Mouse (Mus musculus): Measurements from ENCODE around the gene Ddi2.

Ddi2 gene

DNA sequence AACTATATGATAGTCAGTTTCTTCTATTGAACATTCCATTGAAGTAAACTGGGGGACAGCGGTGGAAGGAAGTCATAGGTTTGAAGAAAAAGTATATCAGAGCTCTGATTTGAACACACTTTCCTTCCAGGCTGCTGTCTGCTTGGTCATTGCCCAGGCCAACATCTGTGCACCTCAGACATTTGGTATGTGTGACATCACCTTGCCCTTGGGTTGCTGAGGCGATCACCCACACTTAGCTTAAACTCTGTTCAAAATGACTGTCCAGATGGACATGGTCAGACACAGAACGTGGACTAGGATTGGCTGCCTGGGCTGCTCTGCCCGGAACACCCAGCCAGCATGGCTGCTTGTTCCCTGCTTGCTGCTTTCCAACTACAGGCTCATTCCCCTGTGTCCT is 19.2 kb upstream of the Ddi2 start:
- DNase-seq (ENCODE audit: low read depth, low spot score), result no peak

DNA sequence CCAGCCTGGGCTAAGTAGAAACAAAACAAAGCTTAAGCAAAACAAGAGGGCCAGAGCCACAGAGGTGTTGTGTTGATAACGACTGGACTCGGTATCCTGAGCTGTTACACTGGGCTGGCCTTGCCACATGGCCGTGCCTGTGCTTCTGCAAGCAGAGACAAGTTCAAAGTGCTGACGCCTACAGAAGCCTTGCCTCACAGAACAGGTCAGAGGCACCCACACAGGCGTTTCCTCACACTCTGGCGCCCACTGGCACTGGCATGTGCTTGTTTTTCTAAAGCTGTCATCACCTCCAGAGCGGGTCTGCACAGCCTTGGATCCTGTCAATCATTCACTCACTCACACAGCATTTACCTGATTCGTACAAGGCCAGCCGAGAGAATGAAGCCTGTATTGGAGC is 18.6 kb upstream of the Ddi2 start:
- no peak for DNase-seq (ENCODE audit: low read depth, low spot score)

DNA sequence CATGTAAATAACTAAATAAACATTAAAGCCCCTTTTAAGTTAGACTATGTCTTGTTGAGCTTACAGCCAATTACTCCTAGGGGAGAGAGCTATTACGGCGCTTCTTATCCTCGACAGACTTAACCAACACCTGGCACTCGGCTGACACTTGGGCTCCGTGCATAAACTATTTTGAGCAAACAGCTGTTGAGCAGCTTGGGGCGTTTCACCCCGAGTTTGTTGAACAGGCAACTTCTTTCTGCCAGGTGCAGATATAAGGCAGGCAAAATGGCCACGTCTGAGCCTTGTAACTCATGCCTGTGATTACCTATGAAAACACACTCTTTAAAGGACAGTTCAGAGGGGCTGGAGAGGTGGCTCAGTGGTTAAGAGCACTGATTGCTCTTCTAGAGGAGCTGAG is 14.8 kb upstream of the Ddi2 start:
- no peak for DNase-seq (ENCODE audit: low read depth, low spot score)

DNA sequence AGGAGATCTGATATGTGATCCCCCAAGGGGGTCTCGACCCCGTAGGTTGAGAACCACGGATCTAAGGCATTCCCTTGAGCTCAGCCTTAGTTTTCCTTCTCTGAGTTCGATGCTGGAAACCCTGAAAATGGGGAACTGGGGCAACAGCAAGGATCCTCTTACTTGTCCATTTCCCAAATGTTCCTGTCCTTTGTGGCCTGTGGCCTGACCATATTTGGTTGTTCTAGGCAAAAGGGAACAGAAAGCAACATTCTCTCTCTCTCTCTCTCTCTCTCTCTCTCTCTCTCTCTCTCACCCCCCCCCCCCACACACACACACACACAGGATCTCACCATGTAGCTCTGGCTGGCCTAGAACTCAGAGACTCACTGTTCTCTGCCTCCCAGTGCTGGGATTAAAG is 13.6 kb upstream of the Ddi2 start:
- DNase-seq (ENCODE audit: low read depth, low spot score), result no peak

DNA sequence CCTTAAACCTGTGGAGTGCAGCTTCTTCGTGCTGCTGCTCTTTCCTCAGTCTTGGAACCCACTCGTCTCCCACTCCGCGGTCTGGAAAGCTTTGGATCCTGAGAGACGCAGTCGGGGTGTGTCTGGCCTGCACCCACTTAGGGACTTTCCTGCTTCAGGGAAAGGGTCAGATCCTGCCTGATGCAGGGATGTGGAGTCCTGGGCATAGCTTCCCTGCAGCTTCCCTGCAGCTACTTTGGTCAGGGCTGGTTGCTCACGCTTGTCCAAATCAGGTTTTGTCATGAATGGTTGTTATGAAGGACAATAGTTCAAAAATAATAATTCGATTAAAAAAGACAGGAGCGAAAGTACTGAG is 12.0 kb upstream of the Ddi2 start:
- no peak for DNase-seq (ENCODE audit: low read depth, low spot score)

DNA sequence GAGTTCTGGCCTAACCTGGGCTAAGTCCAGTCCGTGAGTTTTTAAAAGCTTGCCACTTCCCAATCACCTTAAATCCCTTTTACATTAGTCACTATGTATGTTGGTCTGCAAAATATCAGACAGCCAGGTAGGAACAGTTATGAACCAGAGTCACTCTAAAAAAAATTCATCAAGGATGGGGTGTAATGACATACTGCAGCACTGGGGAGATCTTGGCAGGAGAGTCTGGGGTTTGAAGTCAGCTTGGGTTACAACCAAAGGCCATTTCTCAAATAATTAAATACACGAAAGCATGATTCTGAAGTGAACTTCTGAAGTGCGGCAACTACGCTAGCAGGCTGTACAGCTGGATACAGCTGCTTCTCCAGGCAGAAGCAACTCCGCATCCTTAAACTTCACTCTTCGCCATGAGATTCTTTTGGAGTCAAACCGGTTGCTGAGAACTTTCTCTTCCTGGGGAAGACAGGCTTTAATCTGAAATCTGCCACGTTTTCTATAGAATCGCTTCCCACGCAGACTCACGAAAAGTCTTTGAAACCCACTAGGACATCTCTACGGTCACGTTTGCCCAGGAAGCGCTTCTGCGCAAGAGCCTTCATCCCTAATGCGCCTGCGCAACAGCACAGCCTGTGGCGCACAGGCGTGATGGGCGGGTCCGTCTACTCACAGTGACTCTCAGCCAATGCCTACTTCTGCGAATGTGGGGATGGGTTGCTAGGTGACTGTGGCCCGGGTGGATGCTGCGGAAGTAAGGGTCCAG is 11.4 kb upstream of the Ddi2 start:
- peak; percentile 91 for DNase-seq (ENCODE audit: low read depth, low spot score)

DNA sequence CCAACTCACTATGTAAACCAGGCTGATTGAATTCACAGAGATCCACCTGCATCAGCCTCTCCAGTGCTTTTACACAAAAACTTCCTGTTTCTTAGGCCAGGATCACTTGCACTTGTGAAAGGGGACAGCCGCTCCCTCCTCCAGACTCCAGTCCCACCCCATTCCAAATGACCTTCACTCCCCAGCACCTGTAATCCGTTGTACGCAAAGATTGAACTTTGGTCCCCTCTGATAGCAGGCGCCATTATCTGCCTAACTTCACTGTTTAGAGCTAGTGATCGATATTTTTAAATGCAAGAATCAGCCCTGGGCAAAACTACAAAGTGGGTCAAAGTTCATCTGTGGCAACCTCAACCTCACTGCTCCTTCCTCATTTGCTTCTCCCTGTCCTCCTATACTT is 8.5 kb upstream of the Ddi2 start:
- no peak for DNase-seq (ENCODE audit: low read depth, low spot score)

DNA sequence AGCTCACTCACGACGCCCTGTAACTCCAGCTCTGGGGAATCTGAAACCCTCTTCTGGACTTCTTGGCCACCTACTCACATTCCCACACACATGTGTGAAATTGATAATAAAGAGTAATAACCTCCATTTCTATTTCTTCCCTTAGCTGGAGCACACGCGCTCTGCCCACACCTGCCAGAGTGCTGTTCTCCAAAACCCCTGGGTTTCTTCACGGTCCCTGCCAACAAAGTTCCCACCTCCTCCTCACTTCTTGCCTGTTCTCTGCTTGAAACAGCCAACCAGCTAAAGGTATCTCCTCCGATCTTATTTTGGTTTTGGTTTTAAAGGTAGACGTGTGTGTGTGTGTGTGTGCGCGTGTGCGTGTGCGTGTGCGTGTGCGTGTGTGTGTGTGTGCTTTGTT is 7.2 kb upstream of the Ddi2 start:
- no peak for DNase-seq (ENCODE audit: low read depth, low spot score)

DNA sequence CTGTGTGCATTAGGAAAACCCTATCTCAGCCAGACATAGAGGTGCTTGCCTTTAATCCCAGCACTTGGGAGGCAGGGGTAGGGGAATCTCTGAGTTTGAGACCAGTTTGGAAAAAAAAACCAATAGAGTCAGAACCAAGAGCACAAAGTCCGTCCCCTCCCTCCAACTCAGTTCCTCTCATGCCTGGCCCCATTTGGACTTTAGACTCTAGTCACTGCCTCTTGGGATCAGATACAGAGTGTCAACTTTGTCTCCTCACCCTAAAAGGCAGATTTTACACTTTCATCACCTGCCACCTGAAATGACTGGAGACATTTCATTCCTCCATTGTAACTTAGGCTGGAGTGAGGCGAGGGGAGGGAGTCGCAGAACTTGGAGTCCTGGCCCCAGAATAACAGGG is 6.0 kb upstream of the Ddi2 start:
- no peak for DNase-seq (ENCODE audit: low read depth, low spot score)

DNA sequence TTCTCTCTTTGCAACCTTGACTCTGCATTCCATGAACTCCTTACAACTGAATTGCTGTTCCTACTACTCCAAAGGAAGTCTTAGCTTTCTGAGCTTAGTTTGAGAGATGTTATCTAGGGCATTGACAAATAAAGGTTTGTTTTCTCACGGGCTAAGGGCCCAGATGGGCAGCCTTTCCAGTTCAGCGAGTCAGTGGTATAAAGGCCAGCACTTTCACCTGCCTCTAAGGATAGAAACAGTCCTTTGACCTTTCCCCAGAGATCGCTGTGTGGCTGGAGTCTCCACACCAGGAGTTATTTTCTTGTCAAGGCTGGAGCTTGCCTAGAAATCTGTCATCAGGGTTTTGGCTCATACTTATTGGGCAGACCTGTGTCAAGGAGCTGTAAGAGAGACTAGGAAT is 2.5 kb upstream of the Ddi2 start:
- no peak for DNase-seq (ENCODE audit: low read depth, low spot score)

DNA sequence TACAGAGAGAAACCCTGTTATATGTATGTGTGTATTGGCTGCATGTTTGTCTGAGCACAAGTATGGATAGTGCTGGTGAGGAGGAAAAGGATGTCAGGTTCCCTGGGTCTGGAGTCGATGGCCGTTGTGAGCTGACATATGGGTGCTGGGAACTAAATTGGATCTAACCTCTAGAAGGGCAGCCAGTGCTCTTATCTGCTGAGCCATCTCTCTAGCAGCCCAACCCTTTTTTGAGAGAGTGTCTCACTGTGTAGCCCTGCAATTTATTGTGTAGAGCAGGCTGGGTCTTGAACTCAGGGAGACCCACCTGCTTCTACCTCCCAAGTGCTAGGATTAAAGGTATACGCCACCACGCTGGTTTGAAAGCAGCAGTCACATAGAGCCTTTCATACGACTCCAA is 2.1 kb upstream of the Ddi2 start:
- no peak for DNase-seq (ENCODE audit: low read depth, low spot score)

DNA sequence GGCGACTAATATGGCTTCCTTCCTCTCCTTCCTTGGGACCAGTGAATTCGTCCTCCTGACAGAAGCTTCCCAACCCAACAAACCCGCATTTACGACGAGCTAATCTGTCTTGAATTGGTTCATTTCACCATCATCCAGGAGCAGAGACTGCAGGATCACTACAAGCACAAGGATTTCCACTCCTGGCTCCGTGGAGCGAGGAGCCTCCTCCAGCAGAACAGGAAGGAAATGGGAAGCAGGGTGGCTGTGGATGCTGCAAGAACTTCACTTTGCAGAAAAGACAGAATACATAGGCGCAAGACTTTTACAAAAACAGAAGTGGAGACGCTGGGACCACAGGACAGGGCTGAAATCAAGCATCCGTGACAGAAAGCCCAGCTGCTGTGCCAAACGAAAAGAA is 1.4 kb upstream of the Ddi2 start:
- DNase-seq (ENCODE audit: low read depth, low spot score), result no peak

DNA sequence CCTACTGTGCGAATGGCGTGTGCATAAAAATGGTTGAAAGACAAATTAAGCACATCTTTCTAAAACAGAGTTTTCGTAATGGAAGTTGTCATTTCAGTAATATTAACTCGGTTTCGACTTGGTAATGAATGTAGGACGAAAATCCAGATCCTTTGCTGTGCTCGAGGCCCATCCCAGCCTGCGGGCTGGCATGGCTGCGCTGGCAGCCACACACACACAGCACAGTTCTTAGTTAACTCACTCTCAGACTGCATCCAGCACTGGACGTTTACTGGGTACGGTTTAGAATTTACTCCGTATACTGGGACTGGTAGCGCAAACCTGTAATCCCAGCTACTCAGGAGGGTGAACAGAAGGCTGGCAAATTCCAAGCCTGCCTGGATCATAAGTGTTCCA is 452 bp upstream of the Ddi2 start:
- no peak for DNase-seq (ENCODE audit: low read depth, low spot score)

DNA sequence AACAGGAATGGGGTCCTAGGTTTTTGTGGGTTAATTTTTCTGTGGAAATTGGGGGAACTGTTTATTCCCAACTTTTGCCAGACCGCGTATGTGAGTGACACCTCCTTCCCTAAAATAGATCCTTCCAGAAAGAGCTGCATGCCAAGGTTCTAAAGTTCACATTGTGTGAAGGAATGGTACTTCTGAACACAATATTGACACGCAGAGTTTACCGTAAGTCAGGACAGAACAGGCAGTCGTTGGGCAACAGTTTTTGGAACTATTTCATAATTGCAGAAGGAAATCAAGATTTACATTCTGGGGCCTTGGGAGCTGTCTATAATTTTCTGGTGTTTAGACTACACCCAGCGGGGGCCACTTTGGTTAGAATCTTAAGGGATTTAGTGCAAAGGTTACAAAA is 1.3 kb downstream of the Ddi2 start:
- no peak for DNase-seq (ENCODE audit: low read depth, low spot score)

DNA sequence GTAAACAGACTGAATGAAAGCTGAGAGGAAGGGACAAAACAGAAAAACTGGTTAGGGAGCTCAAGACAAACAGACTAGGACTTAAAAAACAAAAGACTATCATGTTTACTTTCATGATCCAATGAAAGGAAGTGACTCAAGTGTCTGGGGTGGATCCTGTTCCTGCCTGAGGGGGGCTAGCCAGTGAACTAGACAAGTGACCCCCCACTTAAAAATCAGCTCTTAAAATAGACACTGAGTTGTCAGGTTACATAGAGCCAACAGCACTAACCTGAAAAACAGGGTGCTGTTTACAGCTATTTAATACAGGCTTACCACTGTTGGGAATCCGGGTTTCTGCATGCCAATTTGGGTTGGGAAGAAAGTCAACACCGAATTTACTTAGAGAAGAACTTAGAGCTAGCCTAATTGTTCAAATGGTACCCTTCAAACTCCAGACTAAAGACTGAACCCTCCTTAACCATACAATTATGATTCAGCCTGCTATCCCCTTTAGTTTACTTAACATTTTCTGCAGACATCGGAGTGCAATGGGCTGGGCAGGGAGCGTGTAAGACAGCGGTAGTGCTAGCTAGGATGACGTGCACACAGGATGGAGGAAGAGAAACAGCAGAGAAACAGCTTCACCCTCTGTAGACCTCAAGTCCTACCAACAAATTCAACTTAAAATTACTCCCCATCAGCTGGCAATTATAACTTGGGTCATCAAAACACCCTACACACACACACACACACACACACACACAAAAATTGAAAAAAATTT is 2.3 kb downstream of the Ddi2 start:
- DNase-seq (ENCODE audit: low read depth, low spot score), result no peak

DNA sequence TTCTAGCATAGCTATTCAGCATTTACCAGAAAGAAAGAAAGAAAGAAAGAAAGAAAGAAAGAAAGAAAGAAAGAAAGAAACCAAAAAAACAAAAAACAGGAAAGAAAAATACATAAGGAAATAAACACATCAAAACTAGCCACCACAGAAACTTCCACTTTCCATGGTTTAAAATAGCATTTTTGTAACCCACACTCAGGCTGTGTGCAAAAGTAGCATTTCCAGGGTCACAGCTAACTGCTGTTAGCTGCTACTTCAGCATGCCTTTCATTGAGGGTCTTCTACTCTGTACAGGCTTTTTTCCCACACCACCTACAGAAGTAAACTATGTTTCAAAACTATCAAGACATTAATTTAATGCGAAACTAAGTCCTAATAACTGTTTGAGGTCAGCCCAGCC is 3.9 kb downstream of the Ddi2 start:
- no peak for DNase-seq (ENCODE audit: low read depth, low spot score)

DNA sequence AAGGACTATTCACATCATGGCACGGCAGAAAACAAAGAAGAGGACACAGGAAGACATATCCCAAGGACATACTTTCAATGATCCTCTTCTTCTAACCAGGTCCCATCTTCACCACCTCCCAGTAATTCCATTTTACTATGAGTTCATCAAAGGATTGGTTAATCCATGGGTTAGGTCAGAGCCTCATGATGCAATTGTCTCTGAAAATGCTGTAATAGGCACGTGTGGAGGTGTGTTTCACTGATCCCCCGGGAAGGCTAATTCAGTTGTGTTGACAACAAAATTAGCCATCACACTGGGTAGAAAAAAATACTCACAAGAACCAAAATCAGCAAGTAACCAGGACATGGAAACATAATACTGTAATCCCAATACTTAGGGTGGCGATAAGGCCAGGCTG is 5.6 kb downstream of the Ddi2 start:
- DNase-seq (ENCODE audit: low read depth, low spot score), result no peak

DNA sequence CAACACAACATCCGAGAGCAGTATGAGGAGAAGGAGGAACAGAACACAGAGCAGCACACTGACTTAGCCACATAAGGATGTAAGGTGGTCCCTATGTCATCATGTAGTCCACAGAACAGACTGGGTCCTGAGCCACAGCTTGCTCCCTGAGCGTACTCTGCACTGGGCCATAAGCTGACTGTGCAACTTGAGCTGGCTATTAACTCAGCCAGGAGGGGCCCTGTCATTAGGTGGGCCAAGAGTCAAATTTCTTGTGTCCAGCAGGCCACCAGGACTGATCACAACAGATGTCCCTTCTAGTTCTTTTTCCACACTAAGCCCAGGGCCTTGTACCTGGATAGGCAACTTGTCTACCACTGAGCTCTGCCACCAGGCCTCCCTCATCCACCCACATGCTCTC is 8.2 kb downstream of the Ddi2 start:
- DNase-seq (ENCODE audit: low read depth, low spot score), result no peak

DNA sequence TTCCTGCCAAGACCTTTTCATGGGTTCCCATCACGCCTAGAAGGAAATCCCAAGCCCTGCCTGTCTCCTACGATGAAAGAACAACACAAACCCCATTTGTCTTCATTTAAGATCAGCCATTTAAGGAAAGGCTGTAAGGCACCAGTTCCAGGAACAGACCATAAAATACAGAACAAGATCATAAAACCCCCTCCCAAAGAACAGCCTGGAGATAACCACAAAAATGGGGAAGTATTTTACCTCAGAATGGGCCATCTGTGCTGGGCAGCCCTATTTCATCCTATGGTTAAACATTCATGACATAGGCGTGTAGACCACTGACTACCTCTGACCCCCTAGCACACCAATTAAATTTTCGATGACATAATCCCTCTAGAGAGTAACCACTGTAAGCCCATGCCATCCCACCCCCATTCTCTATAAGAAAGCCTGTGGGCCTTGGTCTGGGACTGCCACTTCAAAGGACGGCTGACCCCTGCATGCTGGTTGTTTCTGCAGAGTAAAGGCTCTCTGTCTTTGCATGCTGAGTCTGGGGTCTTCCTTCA is 9.5 kb downstream of the Ddi2 start:
- no peak for DNase-seq (ENCODE audit: low read depth, low spot score)

DNA sequence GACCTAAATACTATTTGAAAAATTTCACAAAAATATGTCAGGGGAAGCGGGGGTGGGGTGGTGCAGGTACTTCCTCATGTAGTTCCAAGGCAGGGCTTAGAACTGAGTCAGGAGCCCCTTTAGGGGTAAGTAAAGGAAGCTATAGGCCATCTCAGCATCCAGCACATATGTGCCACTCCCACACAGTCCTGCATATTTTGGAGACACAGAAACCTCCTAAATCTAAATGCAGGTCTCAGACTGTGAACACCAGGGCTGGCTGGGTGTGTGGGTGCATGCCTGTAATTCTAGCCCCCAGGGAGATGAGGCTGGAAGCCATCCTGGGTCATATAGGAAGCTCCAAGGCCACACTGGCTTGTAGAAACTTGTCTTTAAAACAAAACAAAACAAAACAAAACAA is 12.0 kb downstream of the Ddi2 start:
- DNase-seq (ENCODE audit: low read depth, low spot score), result no peak

DNA sequence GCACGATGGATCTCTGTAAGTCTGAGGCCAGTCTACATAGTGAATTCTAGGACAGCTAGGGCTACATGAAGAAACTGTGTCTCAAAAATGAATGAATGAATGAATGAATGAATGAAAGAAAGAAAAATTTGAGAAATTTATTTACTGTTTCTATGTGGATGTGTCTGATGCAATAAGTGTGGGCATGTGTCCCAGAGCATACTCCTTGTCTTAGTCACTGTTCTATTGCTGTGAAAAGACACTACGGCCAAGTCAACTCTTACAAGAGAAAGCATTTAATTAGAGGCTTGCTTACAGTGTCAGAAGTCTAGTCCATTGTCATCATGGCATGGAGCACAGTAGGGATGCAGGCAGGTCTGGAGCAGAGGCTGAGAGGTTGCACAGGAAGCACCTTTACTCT is 14.2 kb downstream of the Ddi2 start:
- DNase-seq (ENCODE audit: low read depth, low spot score), result no peak

DNA sequence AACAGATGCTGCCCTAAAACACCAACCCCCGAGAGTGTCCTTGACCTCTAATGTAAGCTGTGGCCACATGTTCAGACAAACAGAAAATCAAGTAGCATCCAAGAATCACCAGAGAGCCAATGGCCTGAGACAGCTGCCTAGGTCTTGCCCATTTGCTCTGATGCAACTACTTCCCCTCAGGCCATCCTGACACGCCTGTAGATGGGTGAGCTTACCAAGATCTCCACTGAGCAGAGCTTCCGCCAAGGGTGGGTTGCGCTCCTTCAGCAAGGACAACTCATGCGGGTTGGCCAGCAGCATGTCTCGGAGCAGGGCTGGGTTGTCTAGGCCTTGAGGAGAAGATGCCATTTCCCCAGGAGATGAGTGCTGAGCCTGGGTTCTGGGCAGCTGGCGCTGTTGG is 15.2 kb downstream of the Ddi2 start:
- no peak for DNase-seq (ENCODE audit: low read depth, low spot score)

DNA sequence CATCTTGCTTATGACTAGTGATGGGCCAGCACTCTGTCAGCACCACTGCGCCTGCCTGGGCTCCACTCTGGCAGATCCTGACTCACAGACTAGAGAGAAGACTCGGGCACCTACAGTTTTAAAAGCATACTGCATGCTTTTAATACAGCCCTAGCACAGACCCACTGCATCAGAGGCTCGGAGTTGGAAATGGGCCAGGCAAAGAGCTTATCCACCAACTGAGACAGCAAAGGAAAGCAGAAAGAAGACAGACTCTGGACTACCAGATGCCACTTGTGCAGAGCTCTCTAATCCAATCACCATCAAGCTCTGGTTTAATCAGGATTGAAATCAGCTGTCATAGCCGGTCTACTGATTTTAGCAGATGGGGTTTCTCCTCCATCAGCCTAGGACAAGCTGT is 17.9 kb downstream of the Ddi2 start:
- no peak for DNase-seq (ENCODE audit: low read depth, low spot score)

All from WW6 (cell line).